Mouse (Mus musculus) stomach, embryonic 14.5 days (tissue): ENCODE measurements around the gene Sugp1. TPM values are rescaled to one million over a fixed set of nuclear protein-coding genes. Genes with fewer than 3 reads are reported as not detected.
A peak's percentile ranks its signal among the peaks of the same experiment; 100 is the strongest.

Experiments
- ATAC-seq: fragments of 200-750 bp; cut with Nextera tagmentation; 2 replicates; pipeline ENCODE4 v1.8.0; 2017; ENCODE audit warnings: low read depth, moderate TSS enrichment; ENCODE audit not compliant: insufficient number of reproducible peaks, insufficient read depth, low FRiP score
- H3K27ac ChIP-seq: fragments of 300-500 bp; sonication (generic); 2 replicates; pipeline ENCODE4 v1.5.1; 2014; ENCODE audit warnings: mild to moderate bottlenecking, low read length, moderate library complexity, mixed read lengths
- H3K27me3 ChIP-seq: fragments of 300-500 bp; sonication (generic); 2 replicates; pipeline ENCODE4 v1.6.1; 2014; ENCODE audit warnings: low read length, control low read depth, mixed read lengths; ENCODE audit not compliant: control insufficient read depth, insufficient read depth
- H3K36me3 ChIP-seq: fragments of 300-500 bp; sonication (generic); 2 replicates; pipeline ENCODE4 v1.6.1; 2014; ENCODE audit warnings: mild to moderate bottlenecking, control low read depth, low read length, moderate library complexity, mixed read lengths; ENCODE audit not compliant: control insufficient read depth, insufficient read depth
- H3K4me1 ChIP-seq: fragments of 300-500 bp; sonication (generic); 2 replicates; pipeline ENCODE4 v1.6.1; 2014; ENCODE audit warnings: low read length, control low read depth, mixed read lengths; ENCODE audit not compliant: control insufficient read depth, insufficient read depth
- H3K4me2 ChIP-seq: fragments of 300-500 bp; sonication (generic); replicated peaks from 2 replicates; pipeline ENCODE4 v1.6.1; 2014; ENCODE audit warnings: low read depth, low read length, control low read depth
- H3K4me3 ChIP-seq: fragments of 300-500 bp; sonication (generic); 2 replicates; pipeline ENCODE4 v1.5.1; 2014; ENCODE audit warnings: low read depth, low read length, control low read depth
- H3K9ac ChIP-seq: fragments of 300-500 bp; sonication (generic); replicated peaks from 2 replicates; pipeline ENCODE4 v1.6.1; 2014; ENCODE audit warnings: low read depth, mild to moderate bottlenecking, control low read depth, low read length, moderate library complexity, mixed read lengths
- H3K9me3 ChIP-seq: fragments of 300-500 bp; sonication (generic); 2 replicates; pipeline ENCODE4 v1.6.1; 2016; ENCODE audit warnings: low read depth, low read length, control low read depth; ENCODE audit not compliant: control insufficient read depth
- WGBS: fragments of 180-500 bp; shearing (Covaris S2); extraction: QIAGEN DNeasy Blood & Tissue Kit; methylation state at CpG from one replicate; pipeline ENCODE4 v1.1.7; 2014; 5-methylcytosine and 5-hydroxymethylcytosine counted together
- polyA plus RNA-seq: library from polyadenylated mRNA; unstranded; fragments of >200 nt; fragmentation: Nextera tagmentation; extraction: Ambion mirVana; gene quantifications from 2 replicates; pipeline ENCODE4 v1.2.1, GENCODE M21; 2014

Sugp1 gene
- polyA plus RNA-seq: 35.3 and 40.1 TPM in 2 replicates

GRCm38 (mm10) chr8:70042583-70043455 lies at the start of gene Sugp1, which contains the start of gene Mau2:
Gene Sugp1, plus strand, starts transcription at chr8:70042813.
Gene Mau2, minus strand, starts transcription at chr8:70042734.
- H3K9me3 ChIP-seq: no peaks in the 10 kb centered on the region
- ATAC-seq: peak; percentile 95
- peak within 1 kb of the TSS; percentile 88 for H3K9ac ChIP-seq
- H3K4me1 ChIP-seq: peaks cover 19% of the 10 kb centered on the region
- peak within 1 kb of the TSS; percentile 96 for H3K4me2 ChIP-seq
- H3K36me3 ChIP-seq: 0 out of 2 replicates have a peak, but pooled peaks cover under 1% of the 10 kb centered on the region
- peak within 1 kb of the TSS; percentile 98 for H3K4me3 ChIP-seq
- WGBS: under 1% methylated on average over 65 of the region's 65 CpGs
- H3K27ac ChIP-seq: no peak within 1 kb of the TSS
- H3K27me3 ChIP-seq: no peaks in the 10 kb centered on the region

GRCm38 (mm10) chr8:69995422-69995775 lies 47.2 kb upstream of the Sugp1 start:
- Histone ChIP-seq H3K4me2 (peak overlapping the region; percentile 81), H3K4me3 (peak overlapping the region; percentile 93), H3K9me3 (no peaks in the 10 kb centered on the region), H3K9ac (peak overlapping the region; percentile 72), H3K27me3 (no peaks in the 10 kb centered on the region), H3K4me1 (no peaks in the 10 kb centered on the region), H3K36me3 (no peaks in the 10 kb centered on the region), H3K27ac (peak overlapping the region; percentile 82)
- 2% methylated on average over 7 of the region's 7 CpGs for WGBS
- ATAC-seq: no peak

- H3K27me3 ChIP-seq: no peaks in the 10 kb centered on the region
- WGBS: under 1% methylated on average over 84 of the region's 87 CpGs
- no peaks in the 10 kb centered on the region for H3K36me3 ChIP-seq
- ATAC-seq: peak; percentile 100
- H3K4me2 ChIP-seq: peak within 1 kb of the TSS; percentile 81
- H3K4me1 ChIP-seq: no peaks in the 10 kb centered on the region
- peak within 1 kb of the TSS; percentile 85 for H3K9ac ChIP-seq
- peak within 1 kb of the TSS; percentile 93 for H3K4me3 ChIP-seq
- H3K9me3 ChIP-seq: no peaks in the 10 kb centered on the region
- peak within 1 kb of the TSS; percentile 87 for H3K27ac ChIP-seq
Measured at GRCm38 (mm10) chr8:69995776-69996588, 46.6 kb upstream of the Sugp1 start, which contains the start of gene Gatad2a. Gene Gatad2a, minus strand, starts transcription at chr8:69996384.

- Histone ChIP-seq H3K27ac (peak overlapping the region; percentile 87), H3K27me3 (no peaks in the 10 kb centered on the region), H3K4me2 (peak overlapping the region; percentile 68), H3K9me3 (no peaks in the 10 kb centered on the region), H3K36me3 (no peaks in the 10 kb centered on the region), H3K9ac (peak overlapping the region; percentile 85), H3K4me3 (peak overlapping the region; percentile 56), H3K4me1 (no peaks in the 10 kb centered on the region)
- 2% methylated on average over 35 of the region's 35 CpGs for WGBS
- ATAC-seq: no peak
Measured at GRCm38 (mm10) chr8:69996589-69997285, 45.9 kb upstream of the Sugp1 start.

GRCm38 (mm10) chr8:69998706-69999105 lies 43.9 kb upstream of the Sugp1 start:
- H3K27ac ChIP-seq: no peak overlapping the region
- H3K9ac ChIP-seq: no peak overlapping the region
- no peaks in the 10 kb centered on the region for H3K27me3 ChIP-seq
- H3K4me1 ChIP-seq: no peaks in the 10 kb centered on the region
- no peak overlapping the region for H3K4me2 ChIP-seq
- no peaks in the 10 kb centered on the region for H3K36me3 ChIP-seq
- H3K9me3 ChIP-seq: no peaks in the 10 kb centered on the region
- WGBS: 92% methylated on average over 3 of the region's 3 CpGs
- H3K4me3 ChIP-seq: no peak overlapping the region
- ATAC-seq: no peak

GRCm38 (mm10) chr8:69999236-69999635 lies 43.4 kb upstream of the Sugp1 start:
- Histone ChIP-seq H3K4me1 (no peaks in the 10 kb centered on the region), H3K27ac (no peak overlapping the region), H3K9me3 (no peaks in the 10 kb centered on the region), H3K4me2 (no peak overlapping the region), H3K9ac (no peak overlapping the region), H3K4me3 (no peak overlapping the region), H3K27me3 (no peaks in the 10 kb centered on the region), H3K36me3 (no peaks in the 10 kb centered on the region)
- ATAC-seq: no peak
- WGBS: 92% methylated on average over 4 of the region's 4 CpGs

GRCm38 (mm10) chr8:70000226-70000625 lies 42.4 kb upstream of the Sugp1 start:
- Histone ChIP-seq H3K27ac (no peak overlapping the region), H3K4me1 (no peaks in the 10 kb centered on the region), H3K9ac (no peak overlapping the region), H3K9me3 (no peaks in the 10 kb centered on the region), H3K27me3 (no peaks in the 10 kb centered on the region), H3K4me2 (no peak overlapping the region), H3K36me3 (no peaks in the 10 kb centered on the region), H3K4me3 (no peak overlapping the region)
- 82% methylated on average over 2 of the region's 2 CpGs for WGBS
- ATAC-seq: no peak
